Mouse (Mus musculus): ENCODE results near the gene Atp13a2.

The Atp13a2 gene

GRCm38 (mm10) chr4:140986711-140987395 is at the start of gene Atp13a2:
Gene Atp13a2 (plus strand): TSS chr4:140986873.
- peak; percentile 89 for DNase-seq

- DNase-seq: no peak
Measured at GRCm38 (mm10) chr4:140944356-140944755, 42.3 kb upstream of the Atp13a2 start.

- no peak for DNase-seq
Measured at GRCm38 (mm10) chr4:140944961-140945442, 41.7 kb upstream of the Atp13a2 start.

- DNase-seq: no peak
Measured at GRCm38 (mm10) chr4:140945571-140945970, 41.1 kb upstream of the Atp13a2 start.

- DNase-seq: no peak
Measured at GRCm38 (mm10) chr4:140946048-140946447, 40.6 kb upstream of the Atp13a2 start.

- DNase-seq: no peak
Measured at GRCm38 (mm10) chr4:140946580-140947205, 40.0 kb upstream of the Atp13a2 start.

GRCm38 (mm10) chr4:140947487-140948440 is 38.9 kb upstream of the Atp13a2 start:
- DNase-seq: no peak

- DNase-seq: no peak
Measured at GRCm38 (mm10) chr4:140948481-140948880, 38.2 kb upstream of the Atp13a2 start.

- no peak for DNase-seq
Measured at GRCm38 (mm10) chr4:140949052-140949451, 37.6 kb upstream of the Atp13a2 start.

- DNase-seq: no peak
Measured at GRCm38 (mm10) chr4:140949616-140950015, 37.1 kb upstream of the Atp13a2 start.

GRCm38 (mm10) chr4:140950574-140950973 is 36.1 kb upstream of the Atp13a2 start:
- no peak for DNase-seq

- DNase-seq: no peak
Measured at GRCm38 (mm10) chr4:140951861-140952641, 34.6 kb upstream of the Atp13a2 start.

GRCm38 (mm10) chr4:140957131-140957702 is 29.5 kb upstream of the Atp13a2 start:
- no peak for DNase-seq

GRCm38 (mm10) chr4:140957725-140958124 is 28.9 kb upstream of the Atp13a2 start:
- peak; percentile 70 for DNase-seq

GRCm38 (mm10) chr4:140958319-140958718 is 28.4 kb upstream of the Atp13a2 start:
- DNase-seq: no peak

GRCm38 (mm10) chr4:140959128-140959679 is 27.5 kb upstream of the Atp13a2 start:
- no peak for DNase-seq

GRCm38 (mm10) chr4:140959715-140960479 is 26.8 kb upstream of the Atp13a2 start:
- DNase-seq: no peak

- peak; percentile 96 for DNase-seq
Measured at GRCm38 (mm10) chr4:140960781-140961466, 25.7 kb upstream of the Atp13a2 start, which contains the start of gene Sdhb. Gene Sdhb (plus strand): TSS chr4:140961203.

- peak; percentile 23 for DNase-seq
Measured at GRCm38 (mm10) chr4:140961467-140962206, 25.0 kb upstream of the Atp13a2 start.

Data from liver (tissue).